Mouse (Mus musculus): ENCODE results near the gene Elf4. TPM values are rescaled to one million over a fixed set of nuclear protein-coding genes. Genes with fewer than 3 reads are reported as not detected.

The Elf4 gene
- total and polyA plus RNA-seq, 3 experiments: 3.4 to 15.3 TPM; not detected in 1

DNA sequence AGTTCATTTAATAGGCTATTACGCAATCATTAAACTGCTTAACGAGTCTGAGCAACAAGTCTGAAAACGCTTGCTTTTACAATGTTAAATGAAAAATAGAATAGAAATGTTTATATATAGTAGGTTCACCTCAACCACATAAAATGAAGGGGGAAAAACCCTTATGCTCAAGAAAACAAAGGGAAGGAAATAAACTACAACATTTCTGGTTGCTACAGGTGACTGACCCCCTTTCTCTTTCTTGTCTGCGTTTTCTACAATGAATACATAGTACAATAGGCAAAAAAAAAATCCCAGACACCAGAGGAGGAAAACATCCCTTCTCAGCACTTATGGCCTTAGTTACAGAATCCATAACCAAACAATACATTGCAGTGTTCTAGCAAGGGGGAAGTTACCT is 18.2 kb upstream of the Elf4 start:
- no peaks in the 10 kb centered on the region for H3K9me3 ChIP-seq (replicated peaks; ENCODE audit: insufficient read depth, low read length)
- H3K4me1 ChIP-seq (ENCODE audit: control insufficient read depth in 1 of 2, insufficient read depth in 2 of 2, low read length in 2 of 2): no peaks in the 10 kb centered on the region
- H3K27ac ChIP-seq (ENCODE audit: control insufficient read depth, low read depth, low read length): no peak overlapping the region
- H3K27me3 ChIP-seq (ENCODE audit: control insufficient read depth in 1 of 2, insufficient read depth in 2 of 2, low read length in 2 of 2): no peaks in the 10 kb centered on the region
- no peak overlapping the region for H3K9ac ChIP-seq (ENCODE audit: control insufficient read depth, low read depth, low read length, poor library complexity, severe bottlenecking)
- H3K4me3 ChIP-seq (ENCODE audit: control insufficient read depth in 1 of 2, insufficient read depth in 1 of 2, low read depth in 2 of 2, low read length in 2 of 2): no peak overlapping the region
- H3K79me2 ChIP-seq (ENCODE audit: control insufficient read depth, insufficient read depth, low read length, poor library complexity): no peaks in the 10 kb centered on the region
- DNase-seq (ENCODE audit: low read depth, low spot score): no peak
- peaks cover 0 to 6% of the 10 kb centered on the region in 2 experiments; a peak in 2 of 4 replicates for H3K36me3 ChIP-seq (ENCODE audit: control insufficient read depth in 1 of 2, insufficient read depth in 2 of 2, low read length in 2 of 2)
- no peak for TF ChIP-seq MEF2A (IDR thresholded peaks at IDR 0.05; ENCODE audit: extremely low read depth, insufficient replicate concordance, low read depth, low read length, poor library complexity, severe bottlenecking)
- no peak for TF ChIP-seq POLR2AphosphoS2 (IDR thresholded peaks at IDR 0.05; ENCODE audit: low read length)
- TF ChIP-seq ELF1 (IDR thresholded peaks at IDR 0.05; ENCODE audit: low read depth, low read length): no peak
- TF ChIP-seq POLR2AphosphoS5 (IDR thresholded peaks at IDR 0.05; ENCODE audit: borderline replicate concordance, low read depth, low read length): no peak
- TF ChIP-seq RAD21 (IDR thresholded peaks at IDR 0.05; ENCODE audit: low read depth, low read length): no peak

GRCm38 (mm10) chrX:48467355-48467946 is 4.5 kb upstream of the Elf4 start:
- Histone ChIP-seq H3K9me3 (replicated peaks; ENCODE audit: insufficient read depth, low read length) (no peaks in the 10 kb centered on the region), H3K27me3 (ENCODE audit: control insufficient read depth in 1 of 2, insufficient read depth in 2 of 2, low read length in 2 of 2) (no peaks in the 10 kb centered on the region), H3K4me3 (ENCODE audit: control insufficient read depth in 1 of 2, insufficient read depth in 1 of 2, low read depth in 2 of 2, low read length in 2 of 2) (no peak overlapping the region), H3K36me3 (ENCODE audit: control insufficient read depth in 1 of 2, insufficient read depth in 2 of 2, low read length in 2 of 2) (peaks cover 0 to 17% of the 10 kb centered on the region in 2 experiments; a peak in 2 of 4 replicates), H3K4me1 (ENCODE audit: control insufficient read depth in 1 of 2, insufficient read depth in 2 of 2, low read length in 2 of 2) (peaks cover 0 to 14% of the 10 kb centered on the region in 2 experiments; a peak in 2 of 4 replicates), H3K27ac (ENCODE audit: control insufficient read depth, low read depth, low read length) (no peak overlapping the region), H3K9ac (ENCODE audit: control insufficient read depth, low read depth, low read length, poor library complexity, severe bottlenecking) (no peak overlapping the region), H3K79me2 (ENCODE audit: control insufficient read depth, insufficient read depth, low read length, poor library complexity) (no peaks in the 10 kb centered on the region; the same call in 1 of the 2 replicates)
- TF ChIP-seq ELF1 (IDR thresholded peaks at IDR 0.05; ENCODE audit: low read depth, low read length): no peak
- TF ChIP-seq MAZ (IDR thresholded peaks at IDR 0.05; ENCODE audit: low read depth, low read length): no peak
- no peak for TF ChIP-seq MYB (IDR thresholded peaks at IDR 0.05; ENCODE audit: low read depth, low read length)
- TF ChIP-seq RCOR1 (IDR thresholded peaks at IDR 0.05; ENCODE audit: low read depth, low read length): no peak
- no peak for TF ChIP-seq GABPA (IDR thresholded peaks at IDR 0.05; ENCODE audit: low read depth, low read length)
- no peak for TF ChIP-seq MEF2A (IDR thresholded peaks at IDR 0.05; ENCODE audit: extremely low read depth, insufficient replicate concordance, low read depth, low read length, poor library complexity, severe bottlenecking)
- no peak for TF ChIP-seq NRF1 (IDR thresholded peaks at IDR 0.05; ENCODE audit: insufficient read depth, low read depth, low read length, poor library complexity, severe bottlenecking)
- TF ChIP-seq GATA1 (IDR thresholded peaks at IDR 0.05; ENCODE audit: low read depth, low read length): no peak
- TF ChIP-seq ZKSCAN1 (IDR thresholded peaks at IDR 0.05; ENCODE audit: low read depth, low read length): no peak
- no peak for TF ChIP-seq MXI1 (IDR thresholded peaks at IDR 0.05; ENCODE audit: low read depth, low read length)
- no peak for TF ChIP-seq UBTF (IDR thresholded peaks at IDR 0.05; ENCODE audit: borderline replicate concordance, insufficient read depth, low read depth, low read length)
- no peak for TF ChIP-seq CHD1 (IDR thresholded peaks at IDR 0.05; ENCODE audit: low read depth, low read length)
- no peak for TF ChIP-seq USF2 (IDR thresholded peaks at IDR 0.05; ENCODE audit: borderline replicate concordance in 1 of 2, insufficient read depth in 1 of 2, low read depth in 1 of 2, low read length in 2 of 2)
- no peak for TF ChIP-seq ETS1 (IDR thresholded peaks at IDR 0.05; ENCODE audit: low read depth, low read length)
- no peak for TF ChIP-seq CTCF (IDR thresholded peaks at IDR 0.05 in 2 of 3, conservative IDR thresholded peaks at IDR 0.05 in 1 of 3; ENCODE audit: control insufficient read depth in 1 of 3, insufficient read depth in 1 of 3, low read depth in 2 of 3, low read length in 3 of 3, poor library complexity in 1 of 3, severe bottlenecking in 1 of 3)
- no peak for TF ChIP-seq MAFK (IDR thresholded peaks at IDR 0.05; ENCODE audit: borderline replicate concordance, low read depth, low read length)
- no peak for TF ChIP-seq ZNF384 (IDR thresholded peaks at IDR 0.05; ENCODE audit: low read depth, low read length)
- no peak for TF ChIP-seq TAL1 (IDR thresholded peaks at IDR 0.05; ENCODE audit: low read length)
- TF ChIP-seq RAD21 (IDR thresholded peaks at IDR 0.05; ENCODE audit: low read depth, low read length): no peak
- no peak for DNase-seq (ENCODE audit: low read depth, low spot score)
